Mouse (Mus musculus): ENCODE results near the gene Cyp4a32. TPM values are rescaled to one million over a fixed set of nuclear protein-coding genes. Genes with fewer than 3 reads are reported as not detected.
"Not testable (repeated sequence)": the region's sequence is repeated elsewhere in the genome, so short reads cannot be mapped to it uniquely, and the experiment has no call there.

Gene Cyp4a32
- total RNA-seq, 4 experiments from 2014 or later = not detected

DNA sequence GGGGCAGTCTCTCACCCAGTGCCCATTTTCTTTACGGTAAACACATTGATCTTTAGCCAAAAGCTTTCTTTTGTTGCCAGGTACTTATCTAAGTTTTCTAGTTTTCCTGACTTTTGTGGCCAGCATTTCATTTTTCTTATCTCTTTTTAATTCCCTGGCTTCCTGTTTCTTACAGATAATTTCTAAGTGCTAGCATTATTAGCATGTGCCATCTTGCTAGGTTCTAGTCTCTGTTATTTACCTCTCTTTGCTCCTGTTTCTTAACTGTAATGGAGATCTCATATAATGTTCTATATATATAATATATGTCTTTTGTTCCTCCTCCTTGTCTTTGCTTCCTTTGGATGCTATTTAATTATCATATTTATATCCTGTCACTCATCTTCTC lies 55.8 kb downstream of the Cyp4a32 start:
- not testable (repeated sequence) for DNase-seq (ENCODE audit: low spot score in 2 of 2)

DNA sequence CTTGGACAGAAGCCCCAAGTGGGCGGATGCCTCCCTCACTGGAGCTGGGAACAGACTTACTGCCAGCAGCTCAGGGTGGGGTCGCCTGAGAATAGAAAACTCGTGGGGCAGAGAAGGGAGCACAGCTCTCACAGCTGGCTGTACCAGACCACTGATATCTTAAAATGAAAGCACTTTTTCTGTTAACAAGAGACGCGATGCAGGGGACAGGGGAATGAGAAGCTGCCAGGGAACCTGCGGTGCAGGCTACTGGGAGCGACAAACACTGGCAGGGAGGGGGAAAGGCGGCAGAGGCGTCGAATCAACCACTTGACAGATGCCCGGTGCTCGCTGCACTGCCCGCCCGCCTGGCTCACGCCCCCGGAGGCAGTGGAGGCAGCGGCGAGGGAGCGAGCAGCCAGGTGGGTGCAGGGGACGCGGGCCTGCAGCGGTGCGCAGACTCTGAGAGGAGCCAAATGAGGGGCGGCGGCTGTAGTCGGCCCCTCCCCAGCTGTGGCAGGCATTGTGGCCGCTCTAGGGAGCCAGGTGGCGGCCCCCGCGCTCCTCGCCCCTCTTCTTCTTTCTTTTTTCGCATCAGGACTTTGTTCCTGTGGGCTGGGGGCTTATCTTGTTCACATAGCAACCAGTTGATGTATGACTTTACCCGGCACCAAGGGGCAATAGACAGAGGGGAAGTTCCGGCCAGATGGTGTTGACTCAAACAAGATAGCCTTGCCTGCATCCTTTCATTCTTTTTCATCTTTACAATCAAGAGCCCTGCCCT lies 56.5 kb downstream of the Cyp4a32 start:
- no peak for DNase-seq (ENCODE audit: low spot score in 2 of 2)

DNA sequence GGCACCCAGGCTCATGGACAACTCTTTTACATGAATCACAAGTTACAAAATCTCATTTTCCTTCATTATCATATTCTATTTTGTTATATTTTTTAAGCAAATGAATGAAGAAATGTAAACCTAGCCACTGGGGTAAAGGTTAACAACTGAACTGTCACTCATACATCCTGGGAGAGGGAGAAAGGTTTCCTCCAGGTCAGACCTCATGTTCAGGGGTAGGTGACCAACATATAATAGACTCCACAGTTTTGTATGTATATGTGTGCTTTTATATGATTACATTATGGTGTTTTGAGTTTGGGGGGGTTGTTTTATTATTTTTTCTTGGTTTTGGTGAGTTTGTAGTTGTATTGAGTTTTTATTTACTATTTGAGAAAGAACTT lies 57.1 kb downstream of the Cyp4a32 start:
- DNase-seq (ENCODE audit: low spot score in 2 of 2) = no peak

DNA sequence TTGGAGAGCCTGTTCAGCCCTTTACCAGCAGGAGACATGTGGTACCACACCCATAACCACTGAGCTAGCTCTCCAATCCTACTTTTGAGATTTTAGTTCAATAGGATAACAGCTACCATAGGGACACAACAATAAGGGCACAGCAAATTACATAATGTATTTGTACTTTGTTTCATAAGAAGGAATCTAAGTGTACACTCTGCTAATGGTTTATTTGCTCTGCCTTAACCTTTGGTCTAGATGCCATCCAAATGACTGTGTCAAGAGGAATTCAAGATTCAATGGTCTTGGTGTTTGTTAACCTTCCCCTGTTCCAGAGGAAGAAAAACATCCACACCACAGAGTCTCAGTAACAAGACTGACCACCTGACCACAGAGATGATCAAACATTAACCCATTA lies 58.4 kb downstream of the Cyp4a32 start:
- no peak for DNase-seq (ENCODE audit: low spot score in 2 of 2)

Other genes with a start within 250 kb of the Cyp4a32 start
- not detected for gene Cyp4a12b, start 189.3 kb upstream of the Cyp4a32 start, total RNA-seq (2022)
- gene Cyp4a30b, start 148.4 kb upstream of the Cyp4a32 start, total RNA-seq (2022) = not detected
- gene Cyp4a14, start 104.8 kb upstream of the Cyp4a32 start, total RNA-seq (2022) = not detected
- under 1 TPM in 2 of 4 experiments, not detected in 2; 0.12 to 0.19 TPM for gene Cyp4a10, start 82.7 kb upstream of the Cyp4a32 start, total RNA-seq (2022)
- gene Cyp4a31, start 37.3 kb upstream of the Cyp4a32 start, total RNA-seq (2022) = not detected
- gene Cyp4b1, start 46.8 kb downstream of the Cyp4a32 start, total RNA-seq (2022) = 1 to 10 TPM; 3.2 to 5.1 (median 4.0) TPM
- 10 to 100 TPM; 45.1 to 55.3 (median 52.5) TPM for gene Efcab14, start 136.8 kb downstream of the Cyp4a32 start, total RNA-seq (2022)
- gene Tex38, start 180.0 kb downstream of the Cyp4a32 start, total RNA-seq (2022) = 1 to 10 TPM; 1.8 to 4.8 (median 3.5) TPM
- 10 to 100 TPM; 48.3 to 67.5 (median 55.6) TPM for gene Atpaf1, start 183.8 kb downstream of the Cyp4a32 start, total RNA-seq (2022)
- gene Mob3c, start 227.1 kb downstream of the Cyp4a32 start, total RNA-seq (2022) = 1 to 10 TPM; 1.5 to 4.3 (median 2.1) TPM
- gene Mknk1, start 238.2 kb downstream of the Cyp4a32 start, total RNA-seq (2022) = 10 to 100 TPM; 25.5 to 37.8 (median 27.8) TPM

All from gastrocnemius, adult 8-10 months (tissue).